Mouse (Mus musculus) frontal cortex, postnatal 10 days (tissue): ENCODE results near the gene Parp3.

Experiments used
- DNase-seq, 2 experiments: peaks; one replicate each; pipeline ENCODE4 v3.0.0; 2022; ENCODE audit warnings: low spot score in 2 of 2, mixed read lengths in 1 of 2

Parp3 gene

GRCm38 (mm10) chr9:106428719-106429220 lies 48.0 kb downstream of the Parp3 start:
- no peak for DNase-seq

GRCm38 (mm10) chr9:106421865-106422160 lies 54.9 kb downstream of the Parp3 start:
- peak; percentile 75 to 85 for DNase-seq

GRCm38 (mm10) chr9:106421033-106421864 lies 55.5 kb downstream of the Parp3 start:
- DNase-seq, result no peak

DNA sequence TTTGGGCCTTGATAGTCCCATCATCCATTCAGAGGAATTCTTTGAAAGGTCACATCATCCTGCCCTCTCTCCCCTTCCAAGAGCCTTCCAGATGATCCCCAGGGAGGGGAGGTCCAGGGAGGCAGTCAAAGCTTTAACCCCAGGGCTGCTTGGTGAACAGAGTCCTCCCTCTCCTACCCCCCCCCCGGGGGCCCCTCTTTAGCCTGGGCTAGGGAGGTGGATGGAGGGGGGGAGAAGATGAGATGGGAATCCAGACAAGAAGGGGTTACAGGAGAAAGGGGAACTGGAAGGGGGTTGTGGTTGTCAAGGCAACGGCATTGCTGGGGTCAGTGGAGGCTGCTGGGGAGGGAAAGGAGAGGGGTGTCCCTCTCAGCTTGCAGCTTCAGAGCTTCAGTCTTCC lies 56.1 kb downstream of the Parp3 start:
- DNase-seq, result no peak
